Mouse (Mus musculus) bone marrow macrophage, adult 2 months (primary cell): Measurements from ENCODE around the gene Galnt6.

Experiments
- CTCF ChIP-seq: IDR thresholded peaks from 2 replicates; pipeline ENCODE4 v1.5.1; 2012; ENCODE audit warnings: low read depth, mild to moderate bottlenecking, low read length, moderate library complexity
- POLR2A ChIP-seq: IDR thresholded peaks from 2 replicates; pipeline ENCODE4 v1.6.1; 2012; ENCODE audit warnings: mild to moderate bottlenecking, low read depth, low read length, borderline replicate concordance

DNA sequence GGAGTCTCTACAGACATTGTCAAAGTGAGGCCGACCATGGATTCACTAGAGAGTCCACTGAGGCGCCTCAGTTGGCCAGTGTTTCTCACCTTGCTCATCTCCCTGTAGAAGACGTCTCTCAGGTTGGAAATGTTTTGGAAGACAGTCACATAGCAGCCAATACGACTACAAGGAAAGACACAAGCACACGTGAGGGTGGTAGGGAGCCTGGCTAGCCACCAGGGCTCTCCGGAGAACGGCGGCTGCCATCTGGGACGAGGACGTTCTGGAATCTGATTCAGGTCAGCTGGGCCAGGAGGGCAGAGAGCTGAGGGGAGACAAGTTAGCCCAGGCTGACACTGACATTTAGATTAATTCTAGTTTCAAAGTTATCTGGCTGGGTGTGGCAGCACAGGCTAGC, 79.1 kb downstream of the Galnt6 start:
- TF ChIP-seq POLR2A (no peak), CTCF (no peak)
